Mouse (Mus musculus) urinary bladder, postnatal 14 days (tissue): ENCODE measurements around the gene Ssh1.

Experiments
- DNase-seq: peaks from one replicate; pipeline ENCODE4 v3.0.0; 2021; ENCODE audit warnings: low spot score

Ssh1 gene

GRCm38 (mm10) chr5:113993487-113994465 is at the start of gene Ssh1:
TSS of gene Ssh1 (minus strand) at chr5:113993894.
- peak; percentile 91 for DNase-seq

DNA sequence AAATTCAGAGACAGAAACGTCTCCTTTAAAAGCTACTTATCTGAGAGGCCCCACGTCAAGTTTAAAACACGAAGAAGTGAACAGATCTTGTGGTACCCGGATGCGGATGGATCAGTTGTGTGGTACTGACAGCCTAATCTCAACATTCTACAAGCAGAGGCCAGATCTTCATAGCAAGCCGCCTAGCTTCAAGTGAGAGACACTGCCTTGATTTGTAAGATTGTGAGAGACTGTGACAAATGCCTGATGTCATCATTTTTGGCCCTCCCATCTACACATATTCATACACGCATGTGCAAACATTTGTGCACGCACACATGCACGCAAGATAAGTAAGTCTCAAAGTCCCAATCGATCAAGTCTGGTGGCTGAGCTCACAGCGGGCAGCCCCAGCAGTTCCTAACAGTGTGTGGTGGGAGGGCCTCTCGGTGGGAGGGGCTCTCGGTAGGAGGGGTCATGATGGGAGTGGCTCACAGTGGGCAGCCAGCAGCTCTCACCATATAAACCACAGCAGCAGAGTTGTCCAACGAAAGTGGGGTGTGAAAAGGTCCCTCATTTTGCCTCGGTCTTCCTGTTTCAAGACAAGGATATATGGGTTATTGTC is 47.7 kb upstream of the Ssh1 start:
- peak; percentile 8 for DNase-seq

DNA sequence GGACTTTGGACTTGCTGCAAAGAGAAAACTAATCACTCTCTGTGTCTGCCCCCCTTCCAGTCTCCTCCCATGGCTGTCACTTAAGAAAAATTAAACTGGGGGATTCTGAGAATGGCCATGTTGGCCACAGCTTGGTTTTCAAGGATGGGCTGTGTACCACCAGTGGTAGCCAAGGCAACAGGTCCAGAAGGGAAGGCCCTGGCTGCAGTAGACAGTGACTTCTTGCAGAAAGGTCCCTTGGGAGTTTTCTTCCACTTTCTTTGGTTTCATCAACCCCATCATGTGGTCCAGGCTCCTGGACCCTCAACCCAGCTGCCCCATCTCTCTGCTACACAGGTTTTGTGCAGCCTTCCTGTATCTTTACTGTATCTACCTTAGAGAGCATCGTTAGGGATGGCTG is 47.2 kb upstream of the Ssh1 start:
- DNase-seq = no peak

- no peak for DNase-seq
Observed at GRCm38 (mm10) chr5:114040508-114040907, 46.8 kb upstream of the Ssh1 start.

GRCm38 (mm10) chr5:114035111-114035510 is 41.4 kb upstream of the Ssh1 start:
- no peak for DNase-seq

GRCm38 (mm10) chr5:114034393-114034792 is 40.7 kb upstream of the Ssh1 start:
- no peak for DNase-seq

GRCm38 (mm10) chr5:114032161-114032763 is 38.6 kb upstream of the Ssh1 start:
- DNase-seq = no peak

- DNase-seq = no peak
Observed at GRCm38 (mm10) chr5:114030652-114031051, 37.0 kb upstream of the Ssh1 start.

DNA sequence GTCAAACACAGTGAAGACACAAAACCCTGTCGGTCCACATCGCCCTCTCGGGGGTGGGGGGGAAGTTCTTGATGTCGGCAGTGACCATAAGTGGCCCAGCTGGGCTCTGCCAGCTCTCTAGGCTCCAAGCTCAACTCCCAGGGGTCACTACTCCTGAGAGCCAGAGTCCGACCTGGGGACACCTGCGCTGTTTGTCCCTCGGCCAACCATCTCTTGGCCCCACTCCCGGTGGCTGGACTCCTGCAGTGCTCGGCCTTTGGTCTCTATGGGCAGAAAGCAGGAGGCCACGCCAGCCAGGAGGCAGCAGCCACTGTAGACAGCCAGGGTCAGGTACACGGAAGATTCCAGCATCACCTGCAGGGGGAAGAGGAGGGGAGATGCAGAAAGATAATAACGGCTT is 34.4 kb upstream of the Ssh1 start:
- DNase-seq = no peak

GRCm38 (mm10) chr5:114027217-114027944 is 33.7 kb upstream of the Ssh1 start:
- no peak for DNase-seq

GRCm38 (mm10) chr5:114024885-114025284 is 31.2 kb upstream of the Ssh1 start:
- DNase-seq = no peak

DNA sequence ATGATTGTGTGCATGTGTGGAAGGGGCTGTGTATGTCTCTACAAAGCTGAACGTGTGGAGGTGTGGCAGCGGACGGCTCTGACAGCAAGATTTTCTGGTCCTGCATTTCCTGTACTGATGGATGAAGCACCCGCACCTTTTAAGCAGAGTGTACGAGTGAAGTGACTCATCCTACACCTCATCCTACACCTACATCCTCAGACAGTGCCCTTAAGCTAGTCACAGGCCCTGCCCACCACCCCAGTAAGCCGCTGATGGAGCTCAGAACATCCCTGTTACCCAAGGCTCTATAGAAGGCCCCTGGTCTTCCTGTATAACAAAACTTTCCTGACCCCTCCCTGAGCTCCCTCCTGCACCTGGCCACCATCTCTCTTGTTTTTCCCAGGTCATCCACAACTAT is 30.7 kb upstream of the Ssh1 start:
- DNase-seq = no peak

GRCm38 (mm10) chr5:114015121-114015520 is 21.4 kb upstream of the Ssh1 start:
- DNase-seq = no peak

GRCm38 (mm10) chr5:114009049-114009448 is 15.4 kb upstream of the Ssh1 start:
- no peak for DNase-seq

DNA sequence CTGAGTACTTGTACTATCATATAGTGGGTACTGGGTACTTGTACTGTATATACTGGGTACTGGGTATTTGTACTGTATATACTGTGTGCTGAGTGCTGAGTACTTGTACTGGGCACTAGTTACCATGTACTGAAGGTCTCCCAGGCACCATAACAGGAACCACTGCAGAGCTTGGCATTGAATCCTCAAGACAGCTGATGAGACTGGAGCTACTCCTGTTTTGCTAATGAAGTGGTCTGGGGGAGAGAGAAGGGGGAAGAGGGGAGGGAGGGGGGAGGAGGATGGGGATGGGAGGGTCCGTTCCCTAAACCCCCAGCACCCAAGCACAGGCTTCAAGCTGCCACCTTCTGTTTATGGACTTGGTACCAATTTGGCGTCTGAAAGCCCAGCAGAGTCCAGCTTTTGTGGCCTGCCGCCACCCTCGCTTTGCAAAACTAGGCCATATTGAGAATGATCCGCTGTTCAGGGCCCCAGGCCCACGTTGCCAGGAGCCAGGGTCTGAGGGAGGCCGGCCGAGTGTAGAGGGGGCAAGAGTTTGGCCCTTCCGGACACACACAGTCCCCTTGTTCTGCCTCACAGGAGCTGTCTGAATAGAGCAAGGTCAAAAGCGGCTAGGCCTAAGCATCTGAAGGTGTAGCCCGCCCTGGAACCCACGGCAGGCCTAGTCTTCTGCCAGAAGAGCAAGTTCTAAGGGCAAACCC is 14.2 kb upstream of the Ssh1 start:
- DNase-seq = no peak

DNA sequence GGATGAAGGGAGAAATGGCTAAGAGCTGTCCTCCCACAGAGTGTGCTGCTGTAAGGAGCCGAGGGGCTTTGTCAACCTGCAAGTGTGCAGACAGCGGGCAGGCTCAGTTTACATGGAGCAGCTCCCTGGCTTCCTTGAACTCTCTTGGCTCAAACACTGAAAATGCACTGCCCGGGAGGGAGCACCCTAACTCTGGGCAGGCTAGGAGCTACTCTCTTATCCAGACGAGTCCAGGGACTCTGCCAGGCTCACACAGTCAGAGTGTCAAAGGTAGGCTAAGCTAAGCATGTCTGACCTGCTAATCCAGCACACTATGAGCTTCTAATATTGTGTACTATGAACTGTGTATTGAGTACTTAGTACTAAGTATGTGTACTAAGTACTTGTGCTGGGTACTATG is 13.3 kb upstream of the Ssh1 start:
- no peak for DNase-seq

DNA sequence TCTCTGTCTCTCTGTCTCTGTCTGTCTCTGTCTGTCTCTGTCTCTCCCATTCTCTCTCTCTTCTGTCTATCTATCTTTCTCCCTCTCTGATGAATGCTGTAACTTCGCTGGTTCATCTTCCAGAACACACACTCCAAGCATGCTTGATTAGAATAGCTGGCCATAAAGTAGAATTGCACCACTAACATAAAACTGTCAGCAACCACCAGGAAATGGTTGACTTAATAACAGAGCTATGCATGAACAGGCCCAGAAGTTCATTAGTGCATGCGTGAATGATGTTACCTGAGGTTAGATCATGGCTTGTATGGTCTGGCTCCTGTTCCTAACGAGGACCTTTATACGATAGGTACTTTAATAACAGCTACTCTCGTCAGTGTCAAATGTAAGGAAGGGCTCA is 11.4 kb upstream of the Ssh1 start:
- DNase-seq = no peak

DNA sequence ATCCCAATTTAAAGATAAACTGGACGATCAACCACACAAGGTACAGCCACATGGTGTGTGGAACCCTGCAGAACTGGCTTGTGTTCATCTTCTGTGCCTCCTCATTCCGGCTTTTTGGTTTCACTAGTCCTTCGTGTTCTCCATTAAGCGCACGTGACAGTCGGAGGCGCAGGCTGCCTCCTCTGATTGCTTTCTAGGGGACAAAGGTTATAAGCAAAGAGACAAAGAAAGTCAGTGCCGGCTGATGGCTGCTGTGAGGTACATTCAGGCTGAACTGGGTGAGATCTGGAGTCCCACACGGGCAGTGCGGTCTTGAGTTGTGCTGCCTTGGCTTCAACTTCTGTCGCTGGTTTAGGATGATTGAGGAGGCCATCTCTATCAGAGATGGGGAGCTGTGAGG is 10.9 kb upstream of the Ssh1 start:
- DNase-seq = no peak

- DNase-seq = no peak
Observed at GRCm38 (mm10) chr5:114003542-114003941, 9.8 kb upstream of the Ssh1 start, which contains the start of gene Dao. TSS of gene Dao (plus strand) at chr5:114003703.

GRCm38 (mm10) chr5:113999382-113999781 is 5.7 kb upstream of the Ssh1 start:
- peak; percentile 26 for DNase-seq

- no peak for DNase-seq
Observed at GRCm38 (mm10) chr5:113996458-113996857, 2.8 kb upstream of the Ssh1 start.
